Mouse (Mus musculus): ENCODE data around the gene Col4a1.

Col4a1 gene

GRCm38 (mm10) chr8:11225577-11226434 lies 86.8 kb downstream of the Col4a1 start:
- DNase-seq: no peak

GRCm38 (mm10) chr8:11224178-11224577 lies 88.4 kb downstream of the Col4a1 start:
- no peak for DNase-seq

- no peak for DNase-seq
Measured at GRCm38 (mm10) chr8:11221353-11221752, 91.3 kb downstream of the Col4a1 start.

- DNase-seq: peak; percentile 44
Measured at GRCm38 (mm10) chr8:11219282-11219681, 93.3 kb downstream of the Col4a1 start.

- DNase-seq: peak; percentile 80
Measured at GRCm38 (mm10) chr8:11215231-11215630, 97.4 kb downstream of the Col4a1 start.

- no peak for DNase-seq
Measured at GRCm38 (mm10) chr8:11206509-11206908, 106.1 kb downstream of the Col4a1 start.

- no peak for DNase-seq
Measured at GRCm38 (mm10) chr8:11205532-11205931, 107.1 kb downstream of the Col4a1 start.

GRCm38 (mm10) chr8:11203260-11204110 lies 109.1 kb downstream of the Col4a1 start:
- no peak for DNase-seq

GRCm38 (mm10) chr8:11198650-11199049 lies 114.0 kb downstream of the Col4a1 start:
- DNase-seq: no peak

GRCm38 (mm10) chr8:11197988-11198387 lies 114.6 kb downstream of the Col4a1 start:
- no peak for DNase-seq

GRCm38 (mm10) chr8:11197261-11197660 lies 115.4 kb downstream of the Col4a1 start:
- no peak for DNase-seq

- no peak for DNase-seq
Measured at GRCm38 (mm10) chr8:11192719-11193324, 119.8 kb downstream of the Col4a1 start.

- DNase-seq: peak; percentile 83
Measured at GRCm38 (mm10) chr8:11187581-11188271, 124.9 kb downstream of the Col4a1 start.

GRCm38 (mm10) chr8:11186456-11186855 lies 126.2 kb downstream of the Col4a1 start:
- no peak for DNase-seq

- no peak for DNase-seq
Measured at GRCm38 (mm10) chr8:11185672-11186071, 127.0 kb downstream of the Col4a1 start.

GRCm38 (mm10) chr8:11183611-11184031 lies 129.0 kb downstream of the Col4a1 start:
- DNase-seq: peak; percentile 50

- DNase-seq: no peak
Measured at GRCm38 (mm10) chr8:11182606-11183005, 130.0 kb downstream of the Col4a1 start.

- no peak for DNase-seq
Measured at GRCm38 (mm10) chr8:11182148-11182484, 130.5 kb downstream of the Col4a1 start.

- DNase-seq: no peak
Measured at GRCm38 (mm10) chr8:11181420-11182147, 131.0 kb downstream of the Col4a1 start.

- DNase-seq: no peak
Measured at GRCm38 (mm10) chr8:11179869-11180268, 132.8 kb downstream of the Col4a1 start.

- no peak for DNase-seq
Measured at GRCm38 (mm10) chr8:11176393-11176792, 136.2 kb downstream of the Col4a1 start.

Measured in lung, postnatal 10 days (tissue).